Mouse (Mus musculus) ZHBTc4 (cell line): ENCODE measurements at regions not wholly inside any gene's neighbourhood (a gene's known extent, or its start where the extent isn't known, plus 50 kb on each side); places are given as distances from the start of the nearest gene placed in this dataset.

ENCODE experiments used
- DNase-seq: peaks from one replicate; pipeline ENCODE4 v3.0.0-alpha.2; 2011; ENCODE audit warnings: low read depth, low spot score

DNA sequence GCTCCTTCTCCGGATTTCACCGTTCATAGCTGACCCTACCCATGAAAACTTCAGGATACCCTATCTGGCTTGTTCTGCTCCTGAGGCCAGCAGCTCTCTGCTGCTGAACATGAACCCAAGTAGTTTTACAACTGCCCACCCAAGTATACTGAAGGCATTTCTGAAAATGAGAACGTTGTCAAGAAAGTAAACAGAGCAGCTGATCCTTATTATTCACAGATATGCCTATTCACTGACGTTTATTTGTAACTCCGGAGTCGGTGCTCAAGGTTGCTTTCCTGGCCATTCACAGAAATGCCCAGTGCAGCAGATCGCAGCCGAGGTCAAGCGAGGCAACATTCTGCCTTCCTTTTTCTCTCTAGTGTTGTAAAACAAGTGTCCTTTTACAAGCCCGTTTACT, 128.4 kb upstream of the N6amt1 start:
- DNase-seq: no peak

DNA sequence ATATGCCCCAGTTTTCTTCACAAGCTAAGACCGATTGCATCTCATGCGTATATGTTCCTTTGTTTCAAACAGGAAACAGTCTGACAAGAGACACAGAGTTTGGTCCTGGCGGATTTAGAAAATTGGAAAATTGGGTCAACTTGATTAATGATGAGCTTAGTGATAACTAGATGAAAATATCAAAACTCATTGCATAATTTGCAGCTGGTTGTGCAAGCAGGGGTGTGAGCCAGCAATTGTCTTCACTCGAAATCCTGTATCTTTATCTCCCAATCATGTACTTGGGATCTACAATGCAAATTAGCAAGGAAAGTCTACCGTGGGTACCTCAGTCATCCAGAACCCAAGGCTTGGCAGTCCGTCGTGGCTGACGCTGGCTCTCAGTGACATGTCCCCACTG, 128.9 kb upstream of the N6amt1 start:
- DNase-seq: no peak

DNA sequence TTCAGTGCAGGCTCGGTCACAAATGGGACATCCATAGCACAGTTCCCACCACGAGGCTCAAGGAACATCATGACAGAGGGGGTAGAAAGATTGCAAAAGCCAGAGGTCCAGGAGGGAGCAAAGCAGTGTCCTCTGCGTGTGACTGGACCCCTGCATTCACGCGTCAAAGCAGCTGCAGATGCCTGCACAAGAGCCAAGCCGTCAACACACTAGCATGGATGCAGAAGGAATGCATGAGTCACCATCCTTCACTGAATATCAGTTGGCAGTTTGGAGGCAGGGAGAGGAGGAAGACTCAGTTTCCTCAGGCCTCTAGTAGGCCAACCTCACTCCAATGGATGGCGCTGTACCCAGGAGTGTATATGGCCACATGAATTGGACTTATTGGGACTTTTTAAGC, 130.0 kb upstream of the N6amt1 start:
- no peak for DNase-seq

DNA sequence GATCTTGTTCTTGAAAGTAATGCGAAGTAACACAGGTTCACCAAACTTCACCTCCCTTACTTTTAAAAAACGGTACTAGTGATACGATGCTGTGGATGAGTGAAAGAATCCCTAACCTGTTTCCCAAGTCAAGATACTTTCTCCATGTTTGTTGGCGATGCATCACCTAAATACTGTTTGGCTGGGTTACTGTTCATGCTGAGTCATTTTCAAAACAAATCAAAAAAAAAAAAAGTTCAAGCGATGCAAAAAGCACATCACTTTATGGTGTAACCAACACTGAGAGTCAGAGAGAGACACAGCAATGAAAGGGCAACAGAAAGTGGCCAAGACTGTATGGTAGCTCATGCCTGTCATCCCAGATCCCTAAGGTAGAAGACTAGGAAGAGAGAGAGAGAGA, 133.4 kb upstream of the N6amt1 start:
- DNase-seq: no peak

DNA sequence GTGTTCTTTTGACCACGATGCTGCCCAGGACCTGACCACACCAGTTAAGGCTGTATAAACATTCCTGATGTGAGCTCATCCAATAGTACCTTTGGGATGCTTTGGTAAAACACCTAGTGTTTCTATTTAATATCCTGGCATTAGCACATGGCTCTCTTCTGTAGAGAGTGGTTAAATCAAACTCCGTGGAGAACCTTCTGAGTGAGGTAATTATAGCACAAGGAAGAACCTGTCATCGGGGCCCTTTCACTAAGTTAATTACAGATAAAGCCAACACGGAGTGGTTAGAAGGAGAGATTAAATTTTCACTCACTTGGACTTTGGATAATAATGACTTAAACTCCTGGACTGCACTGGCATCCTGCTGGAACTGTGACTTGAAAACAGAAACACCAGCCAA, 133.8 kb upstream of the N6amt1 start:
- DNase-seq: no peak

DNA sequence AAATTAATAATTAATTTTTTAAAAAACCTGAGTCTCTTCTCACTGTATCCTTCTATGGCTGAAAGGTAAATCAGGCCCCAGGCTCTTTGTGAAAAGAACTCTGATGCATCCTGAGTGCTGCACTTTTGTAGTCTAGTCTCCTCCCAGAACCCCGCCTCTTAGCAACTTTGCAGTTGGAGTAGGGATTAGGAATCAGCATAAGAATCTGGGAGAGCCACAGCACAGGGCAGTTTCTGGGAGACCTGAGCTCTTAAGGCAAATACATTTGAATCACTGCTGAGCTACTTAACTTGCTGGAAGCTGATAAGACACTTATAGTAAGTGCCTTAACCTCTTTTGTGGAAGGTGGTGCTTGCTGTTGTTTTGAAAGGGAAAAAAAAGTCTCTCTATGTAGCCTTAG, 146.1 kb upstream of the N6amt1 start:
- DNase-seq: peak; percentile 60

DNA sequence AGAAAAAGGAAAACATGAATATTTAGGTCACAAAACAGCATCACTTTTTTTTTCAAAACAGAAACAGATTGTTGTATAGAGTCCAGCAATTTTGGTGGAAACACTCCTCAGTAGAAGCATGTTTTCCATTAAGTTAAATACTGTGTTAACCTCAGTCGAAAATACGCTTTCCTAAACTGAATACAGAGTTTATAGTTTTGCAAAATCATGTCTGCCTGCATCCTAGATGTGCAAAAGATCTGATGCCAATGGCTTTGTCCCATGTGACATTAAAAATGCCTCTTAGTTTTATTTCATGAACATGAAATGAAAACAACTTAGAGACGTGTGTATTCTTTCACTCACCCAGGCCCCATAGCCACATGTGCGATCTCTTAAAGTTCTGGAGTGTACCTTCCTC, 163.5 kb upstream of the N6amt1 start:
- no peak for DNase-seq

DNA sequence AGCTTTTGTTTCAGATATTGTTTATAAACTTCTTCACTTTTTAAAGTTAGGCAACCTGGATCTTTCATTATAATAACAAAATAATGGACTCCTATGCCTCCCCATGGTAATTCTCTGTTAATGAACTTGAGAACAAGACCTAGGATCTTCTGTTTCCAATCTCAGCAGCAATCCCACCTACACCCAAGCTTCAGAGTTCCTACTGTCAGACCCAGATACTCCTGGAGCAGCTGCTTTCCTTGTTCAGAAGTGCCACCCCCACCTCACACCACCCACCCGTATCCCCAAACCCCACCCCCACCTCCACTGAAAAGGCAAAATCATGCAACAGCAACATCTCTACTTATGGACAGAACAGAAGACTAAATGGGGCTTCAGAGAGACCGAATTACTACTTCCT, 165.2 kb upstream of the N6amt1 start:
- DNase-seq: no peak

DNA sequence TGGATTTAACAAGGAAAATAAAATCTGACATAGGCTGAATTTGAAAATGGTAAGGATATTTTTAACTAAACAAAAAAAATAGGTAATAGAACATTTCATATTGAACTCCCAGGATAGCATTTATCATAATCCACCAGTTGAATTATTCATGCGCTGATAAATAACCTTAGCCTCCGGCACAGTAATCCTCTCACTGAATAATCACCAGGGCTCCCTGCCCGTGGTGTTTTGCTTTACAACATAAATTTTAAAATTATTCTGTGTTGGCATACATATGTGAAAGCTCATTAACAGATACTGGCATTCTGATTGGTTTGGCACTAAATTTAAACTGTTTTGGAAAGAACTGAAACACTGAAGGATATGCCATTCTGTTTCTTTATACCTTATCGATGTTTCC, 181.6 kb upstream of the N6amt1 start:
- DNase-seq: no peak

DNA sequence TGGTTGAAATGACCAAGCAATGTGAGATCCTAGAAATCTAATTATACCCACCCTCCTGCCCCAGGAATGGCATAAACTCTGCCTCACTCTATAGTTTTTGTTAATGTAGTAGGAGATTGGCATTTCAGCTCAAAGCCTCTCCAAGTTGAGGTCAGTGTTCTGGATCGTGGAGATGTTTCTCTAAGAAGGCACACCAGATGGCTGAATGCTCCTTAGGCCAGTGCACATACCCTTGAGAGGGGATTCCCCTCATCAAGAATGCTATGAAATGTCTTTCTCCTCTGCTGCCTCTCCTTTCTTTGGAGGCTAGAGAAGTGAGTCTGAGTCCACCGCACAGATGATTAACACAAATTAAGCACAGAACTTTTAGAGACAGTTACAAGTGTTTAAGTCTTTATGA, 214.7 kb upstream of the N6amt1 start:
- DNase-seq: no peak

DNA sequence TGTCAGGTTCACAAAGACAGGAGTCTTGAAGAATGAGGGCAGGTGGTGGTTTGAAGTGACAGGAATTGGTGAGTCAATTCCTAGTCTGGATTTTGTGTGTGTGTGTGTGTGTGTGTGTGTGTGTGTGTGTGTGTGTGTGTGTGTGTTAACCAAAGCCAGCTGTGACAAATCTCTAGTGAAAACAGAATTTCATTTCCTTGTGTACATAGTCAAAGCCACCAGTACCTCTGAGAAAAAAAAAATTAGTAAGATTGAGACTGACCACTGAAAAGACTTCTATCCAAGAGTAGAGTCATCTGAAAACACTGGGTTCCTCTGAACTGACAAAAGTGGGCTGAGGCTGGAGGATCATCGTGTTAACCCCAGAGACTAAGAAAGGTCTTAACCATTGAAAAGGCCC, 217.5 kb upstream of the N6amt1 start:
- no peak for DNase-seq

DNA sequence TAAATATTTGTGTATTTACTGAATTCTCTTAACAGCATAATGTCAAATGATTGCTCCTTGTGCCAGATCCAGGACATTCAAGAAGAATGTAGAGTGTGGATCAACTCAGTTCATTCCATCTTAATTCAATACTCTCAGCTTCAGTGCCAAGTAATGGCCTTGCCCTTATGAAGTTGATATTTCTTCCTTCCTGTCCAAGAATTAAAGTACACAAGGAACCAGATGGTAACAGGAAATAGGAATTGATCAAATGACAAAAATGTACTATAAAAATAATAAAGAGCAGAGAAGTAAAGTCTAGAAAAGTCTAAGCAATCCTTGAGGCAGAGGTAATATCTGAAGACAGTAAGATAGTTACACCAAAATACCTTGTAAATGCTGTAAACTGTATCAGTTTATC, 219.5 kb upstream of the N6amt1 start:
- no peak for DNase-seq

DNA sequence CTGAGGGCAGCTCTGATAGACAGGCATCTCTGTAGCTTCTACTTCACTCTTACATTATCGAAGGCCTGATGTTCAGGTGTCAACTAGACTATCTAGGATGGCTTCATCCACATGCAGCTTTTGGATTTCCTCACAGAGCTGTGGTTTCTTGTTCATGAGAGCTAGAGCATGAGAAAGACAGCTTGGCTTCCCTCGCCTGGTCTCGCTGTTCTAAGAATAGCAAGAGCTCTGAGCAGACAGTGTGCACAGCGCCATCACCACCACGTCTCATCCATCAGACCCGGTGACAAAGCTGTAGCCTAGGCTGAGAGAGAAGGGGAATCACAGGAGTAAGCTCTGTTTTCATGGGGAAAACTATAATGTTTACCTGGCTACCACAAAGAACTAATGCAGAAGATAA, 220.1 kb upstream of the N6amt1 start:
- DNase-seq: no peak

DNA sequence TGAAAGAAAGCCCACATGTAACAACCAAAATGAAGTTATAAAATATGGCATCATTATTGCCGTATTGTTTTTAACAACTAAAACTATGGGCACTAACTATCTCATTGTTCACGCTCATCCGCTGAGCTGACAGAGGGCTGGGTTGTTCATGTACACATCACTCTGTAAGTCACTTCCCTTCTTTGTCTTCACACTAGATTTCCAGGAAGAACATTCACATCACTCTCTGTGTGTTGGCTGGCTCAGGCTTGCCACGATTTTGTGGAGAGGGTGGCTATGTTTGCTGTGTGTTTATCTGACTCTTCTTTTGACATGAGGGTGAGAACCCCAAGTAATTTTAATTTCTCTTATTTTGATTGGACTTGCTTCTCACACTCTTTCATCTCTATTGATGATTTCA, 221.9 kb upstream of the N6amt1 start:
- DNase-seq: no peak

DNA sequence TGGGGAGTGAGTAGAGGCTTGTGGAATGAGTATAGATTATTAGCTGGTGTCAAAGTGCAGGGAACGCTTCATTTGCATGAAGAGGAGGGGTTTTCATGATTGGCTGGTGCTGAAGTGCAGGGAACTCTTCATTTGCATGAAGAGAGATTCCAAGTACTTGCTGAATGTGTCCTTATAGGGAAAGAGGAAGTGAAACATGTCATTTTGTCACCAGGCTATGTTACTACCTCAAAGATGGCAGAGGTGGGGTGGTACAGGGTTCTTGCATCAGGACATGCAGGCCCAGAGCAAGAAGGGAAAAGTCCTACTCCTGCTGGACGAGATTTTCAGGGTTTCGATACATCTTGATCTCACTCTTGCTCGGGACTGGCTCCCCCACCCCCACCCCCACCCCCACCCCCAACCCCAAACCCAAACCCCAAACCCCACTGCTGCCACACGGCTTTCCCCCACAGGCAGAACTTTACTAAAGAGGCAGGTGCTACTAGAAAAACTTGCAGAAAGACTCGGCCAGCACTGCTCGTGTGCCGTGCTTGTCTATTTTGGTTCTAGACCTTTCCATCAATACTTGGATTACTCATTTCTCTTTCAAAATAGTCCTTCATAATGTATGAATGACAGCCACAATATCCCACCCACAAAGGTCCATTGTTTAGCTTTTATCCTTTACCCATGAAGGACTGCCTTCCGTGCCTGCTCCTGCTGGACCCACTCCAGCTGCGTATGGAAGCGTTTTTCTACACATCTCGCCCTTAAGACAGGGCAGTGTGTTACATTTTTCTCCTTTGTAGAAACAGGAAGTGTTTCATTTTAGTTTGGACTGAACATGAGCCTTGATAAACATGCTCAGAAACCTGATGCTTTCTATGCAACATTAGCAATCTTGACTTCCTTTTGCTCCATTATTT, 223.0 kb upstream of the N6amt1 start:
- DNase-seq: peak; percentile 2

DNA sequence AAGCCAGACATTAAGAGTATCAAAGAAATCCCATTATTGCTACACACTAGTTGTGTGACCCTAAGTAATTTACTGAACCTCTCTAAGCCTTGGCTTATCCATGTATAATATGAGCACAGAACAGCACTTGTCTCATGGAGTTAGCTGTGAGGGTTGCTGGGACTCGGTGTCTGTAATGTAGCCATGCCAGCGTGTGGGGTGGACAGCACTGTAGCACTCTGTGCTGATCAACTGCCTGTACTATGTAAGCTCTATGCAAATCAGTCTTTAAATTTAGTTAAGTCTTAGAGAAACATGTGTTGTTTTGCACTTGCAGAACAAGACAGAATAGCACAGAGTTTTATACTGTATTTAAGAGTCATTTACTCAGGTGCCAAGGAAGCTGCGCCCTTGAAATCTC, 225.0 kb upstream of the N6amt1 start:
- no peak for DNase-seq

DNA sequence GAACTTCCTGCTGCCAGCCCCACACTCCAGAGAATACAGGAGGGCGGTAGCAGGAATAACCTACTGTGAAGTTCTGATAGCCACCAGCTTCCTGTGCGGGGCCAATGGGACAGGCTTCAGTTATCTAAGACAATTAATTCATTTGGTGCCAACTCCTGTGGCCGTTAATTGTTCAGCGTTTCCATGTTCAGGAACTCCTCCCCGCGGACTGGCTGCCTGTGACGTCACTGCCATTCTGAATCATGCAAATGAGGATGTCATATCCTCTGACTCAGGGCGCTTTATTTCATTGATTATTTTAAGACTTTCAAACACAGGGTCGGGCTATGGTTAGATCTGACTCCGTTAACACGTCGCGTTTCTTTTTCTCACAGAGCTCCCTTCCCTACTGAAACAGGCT, 225.8 kb upstream of the N6amt1 start:
- peak; percentile 38 for DNase-seq

DNA sequence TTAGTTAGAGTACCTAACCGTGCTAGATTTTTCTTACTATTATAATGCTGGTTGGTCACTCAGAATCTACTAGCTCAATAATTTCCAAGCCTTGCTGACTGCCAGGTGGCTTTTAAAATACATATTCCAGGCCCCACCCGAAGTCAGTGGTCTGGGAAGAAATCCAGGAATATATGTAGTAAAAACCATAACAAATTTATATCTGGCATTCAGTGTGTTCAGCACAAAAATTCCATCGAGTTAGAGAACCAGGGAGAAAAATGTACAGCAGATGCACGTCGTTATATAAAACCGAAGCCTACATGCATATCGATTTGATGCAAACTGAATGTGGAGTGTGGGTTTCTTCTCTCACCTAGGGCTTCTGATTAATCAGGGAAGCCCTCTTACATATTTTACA, 229.5 kb upstream of the N6amt1 start:
- DNase-seq: no peak

DNA sequence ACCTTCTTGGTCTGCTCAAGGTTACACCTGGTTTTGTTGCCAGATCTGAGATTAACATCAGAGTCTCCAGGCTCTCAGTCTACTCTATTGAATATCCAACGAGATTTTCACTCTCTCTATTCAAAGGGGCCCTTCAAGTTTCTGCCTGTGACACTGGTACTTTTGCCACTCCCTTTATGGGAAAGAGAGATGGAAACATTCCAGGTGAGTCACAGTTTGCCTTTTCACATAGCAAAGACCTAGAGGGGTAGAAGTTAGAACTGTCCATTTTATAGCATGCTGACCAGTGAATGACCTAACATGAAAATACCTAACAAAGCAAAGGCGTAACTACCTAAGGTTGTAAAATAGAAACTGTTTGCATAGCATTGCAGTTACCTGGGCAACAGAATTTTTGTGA, 250.4 kb upstream of the N6amt1 start:
- DNase-seq: no peak

DNA sequence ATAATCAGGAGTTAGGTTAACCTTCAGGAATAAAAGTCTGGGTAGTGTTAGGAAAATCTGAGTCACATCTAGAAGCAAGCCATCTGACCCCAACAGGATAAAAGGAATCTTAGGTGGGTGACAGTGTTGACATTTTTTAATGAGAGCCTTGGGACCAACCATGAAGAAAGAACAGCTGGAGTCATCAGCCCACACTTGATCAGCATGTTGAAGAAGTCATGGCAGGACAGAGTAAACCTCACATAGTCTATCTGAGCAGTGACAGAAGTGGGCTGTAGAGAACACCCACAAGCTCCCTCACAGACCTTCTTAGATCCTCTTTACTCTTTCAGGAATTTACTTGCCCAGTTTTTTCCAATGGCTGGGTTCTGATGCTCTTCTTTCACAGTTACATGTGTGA, 251.9 kb upstream of the N6amt1 start:
- DNase-seq: no peak

DNA sequence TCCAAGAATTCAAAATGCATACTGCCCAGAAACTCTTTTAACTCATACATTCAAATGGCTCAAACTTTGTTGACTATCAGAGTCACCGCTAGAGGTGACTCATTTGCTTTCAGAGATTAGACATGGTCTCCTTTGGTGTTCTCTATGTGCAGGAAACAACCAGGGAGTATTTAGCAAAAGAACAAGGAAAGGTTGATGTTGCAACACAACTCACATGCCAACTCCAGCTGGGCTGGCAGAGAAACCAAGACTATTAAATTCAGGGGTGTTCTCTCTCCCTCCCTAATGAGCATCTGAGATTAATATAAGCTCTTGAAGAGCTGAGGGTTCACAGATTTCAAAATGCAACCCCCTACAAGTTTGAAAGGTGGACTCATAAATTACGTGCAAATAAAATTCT, 262.0 kb upstream of the N6amt1 start:
- DNase-seq: no peak

DNA sequence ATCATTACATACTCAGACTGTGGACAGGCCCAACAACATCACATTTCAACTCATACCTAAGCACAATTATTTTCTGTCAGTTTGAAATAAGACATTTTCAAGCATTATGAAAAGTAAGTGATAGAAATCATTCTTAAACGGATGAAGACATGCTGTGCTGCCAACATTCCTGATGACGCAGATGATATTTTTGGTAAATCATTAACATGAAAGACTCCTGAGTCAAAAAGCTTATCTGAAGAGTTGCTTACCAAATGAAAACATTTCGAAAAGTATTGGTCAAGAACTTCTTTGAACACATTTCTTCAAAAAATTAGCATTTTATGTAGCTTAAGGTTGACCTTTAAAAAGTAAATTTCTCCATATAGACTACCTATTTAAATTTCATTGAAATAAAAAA, 264.7 kb upstream of the N6amt1 start:
- DNase-seq: no peak

DNA sequence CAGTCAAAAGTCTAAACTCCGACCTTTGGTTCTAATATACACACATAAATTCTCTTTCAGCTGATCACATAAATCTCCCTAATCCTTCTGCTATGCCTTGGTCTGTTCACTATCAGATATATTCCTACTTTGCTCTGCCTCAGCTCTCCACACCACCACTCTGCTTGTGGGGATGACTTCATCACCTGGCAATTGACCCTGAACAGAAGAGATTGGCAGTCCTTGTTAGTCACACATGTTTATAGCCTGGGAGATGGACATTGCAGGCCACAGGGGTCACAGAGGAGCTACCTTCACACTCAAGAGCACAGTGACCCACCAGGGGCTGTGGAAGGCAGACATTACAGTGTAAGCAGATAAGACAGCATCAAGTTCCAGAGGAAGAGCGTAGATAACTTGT, 270.5 kb upstream of the N6amt1 start:
- no peak for DNase-seq

DNA sequence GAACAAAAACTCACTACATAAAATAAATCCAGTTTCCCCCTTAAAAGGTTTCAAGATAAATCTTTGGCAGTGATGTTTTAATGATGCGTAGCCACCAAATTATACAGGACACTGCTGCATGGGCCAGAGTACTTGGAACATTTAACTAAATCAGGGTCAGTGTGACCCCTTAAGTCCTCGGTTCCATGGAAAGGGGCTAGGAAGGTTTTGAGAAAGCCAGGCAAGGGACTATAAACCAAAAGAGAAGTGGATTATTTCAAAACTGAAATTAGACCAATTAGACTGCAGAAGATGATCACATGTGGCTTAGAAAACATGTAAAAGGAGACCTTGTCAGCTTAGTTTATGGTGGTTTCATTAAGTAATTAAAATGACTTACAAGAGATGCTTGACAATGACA, 276.6 kb upstream of the N6amt1 start:
- DNase-seq: no peak
